Mouse (Mus musculus) C2C12 (cell line): ENCODE results near the gene Plscr4. TPM values are rescaled to one million over a fixed set of nuclear protein-coding genes. Genes with fewer than 3 reads are reported as not detected.

Source experiments
- H3K27me3 ChIP-seq: one replicate; pipeline ENCODE4 v1.6.1; 2011; ENCODE audit not compliant: control insufficient read depth, insufficient read depth, insufficient read length
- H3K36me3 ChIP-seq: one replicate; pipeline ENCODE4 v1.6.1; 2011; ENCODE audit not compliant: control insufficient read depth, insufficient read depth
- H3K4me3 ChIP-seq: one replicate; pipeline ENCODE4 v1.5.1; 2011; ENCODE audit warnings: mild to moderate bottlenecking, control low read depth; ENCODE audit not compliant: poor library complexity, insufficient read depth, severe bottlenecking
- H3K79me2 ChIP-seq: one replicate; pipeline ENCODE4 v1.6.1; 2011; ENCODE audit not compliant: control insufficient read depth, insufficient read depth
- H3K79me3 ChIP-seq: one replicate; pipeline ENCODE4 v1.6.1; 2011; ENCODE audit warnings: low read depth, control low read depth
- H3ac ChIP-seq: one replicate; pipeline ENCODE3; 2011; ENCODE audit warnings: low read depth; ENCODE audit not compliant: control insufficient read depth, insufficient read length
- CEBPB ChIP-seq: IDR thresholded peaks from one replicate; pipeline ENCODE4 v1.6.1; 2011; ENCODE audit warnings: low read depth, mild to moderate bottlenecking, control low read depth, moderate library complexity
- CTCF ChIP-seq: IDR thresholded peaks from one replicate; pipeline ENCODE4 v1.5.1; 2011; ENCODE audit not compliant: control insufficient read depth, insufficient read depth, insufficient read length
- FOSL1 ChIP-seq: IDR thresholded peaks from one replicate; pipeline ENCODE4 v1.8.0; 2011; ENCODE audit warnings: mild to moderate bottlenecking, low read length; ENCODE audit not compliant: poor library complexity, insufficient read depth, severe bottlenecking
- MAX ChIP-seq: IDR thresholded peaks from one replicate; pipeline ENCODE4 v1.6.1; 2011; ENCODE audit warnings: mild to moderate bottlenecking, control low read depth
- MYOD1 ChIP-seq: IDR thresholded peaks from one replicate; pipeline ENCODE4 v1.6.1; 2011; ENCODE audit warnings: low read depth; ENCODE audit not compliant: control insufficient read depth, insufficient read length
- MYOG ChIP-seq: IDR thresholded peaks from one replicate; pipeline ENCODE4 v1.6.1; 2011; ENCODE audit not compliant: control insufficient read depth, insufficient read length; ENCODE audit errors: extremely low read depth
- USF1 ChIP-seq: IDR thresholded peaks from one replicate; pipeline ENCODE4 v1.6.1; 2011; ENCODE audit warnings: low read depth, mild to moderate bottlenecking, control low read depth, moderate library complexity
- polyA plus RNA-seq: library from polyadenylated mRNA; unstranded; fragments of >200 nt; fragmentation: generic; extraction: Trizol; gene quantifications from one replicate; pipeline ENCODE4 v1.2.1, GENCODE M21; 2012; ENCODE audit warnings: missing spikeins

Gene Plscr4
- polyA plus RNA-seq, 1 experiment, result 1.8 TPM

DNA sequence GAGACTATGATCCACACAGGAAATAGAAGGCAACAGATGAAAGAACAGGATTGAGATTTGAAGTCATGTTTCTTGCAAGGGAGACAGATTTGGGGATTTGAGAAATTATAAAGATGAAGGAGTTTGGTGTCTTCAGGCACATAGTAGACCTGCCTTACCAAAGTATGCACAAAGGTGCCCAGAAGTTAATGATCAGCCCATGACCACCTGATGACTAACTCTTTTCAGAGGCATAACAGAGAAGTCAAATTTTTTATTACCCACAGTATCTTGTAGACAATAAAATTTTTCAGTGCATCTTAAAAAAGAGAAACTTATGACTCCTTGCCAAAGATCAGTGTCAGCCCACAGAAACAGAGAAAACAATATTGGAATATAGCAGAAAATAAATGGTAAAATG, 12.6 kb upstream of the Plscr4 start:
- TF ChIP-seq CEBPB (no peak), MYOD1 (no peak), USF1 (no peak), CTCF (no peak), FOSL1 (no peak)
- Histone ChIP-seq H3K4me3 (no peak overlapping the region), H3K27me3 (no peaks in the 10 kb centered on the region), H3ac (no peak overlapping the region), H3K79me2 (no peaks in the 10 kb centered on the region), H3K36me3 (no peaks in the 10 kb centered on the region), H3K79me3 (no peaks in the 10 kb centered on the region)

DNA sequence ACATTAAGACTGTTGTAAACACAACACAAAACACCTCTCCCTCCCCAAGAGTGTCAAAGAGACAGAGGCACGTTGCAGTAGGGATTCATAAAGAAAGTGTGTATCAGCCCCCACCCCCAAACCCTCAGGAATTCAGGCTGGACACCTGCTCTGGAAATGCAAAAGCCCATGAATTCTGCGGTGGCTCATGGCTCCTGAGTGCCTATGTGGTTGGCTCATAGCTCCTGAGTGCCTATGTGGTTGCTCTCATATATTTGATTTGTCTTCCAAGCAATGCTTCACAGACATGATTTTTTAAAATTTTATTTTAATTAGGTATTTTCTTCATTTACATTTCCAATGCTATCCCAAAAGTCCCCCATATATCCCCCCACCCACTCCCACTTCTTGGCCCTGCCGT, 568 bp upstream of the Plscr4 start:
- Histone ChIP-seq H3K27me3 (no peaks in the 10 kb centered on the region), H3K79me2 (no peaks in the 10 kb centered on the region), H3ac (no peak overlapping the region), H3K4me3 (no peak overlapping the region), H3K79me3 (no peaks in the 10 kb centered on the region), H3K36me3 (no peaks in the 10 kb centered on the region)
- TF ChIP-seq MYOG (no peak), USF1 (no peak), FOSL1 (no peak), MYOD1 (no peak), CEBPB (no peak), MAX (no peak), CTCF (no peak)

DNA sequence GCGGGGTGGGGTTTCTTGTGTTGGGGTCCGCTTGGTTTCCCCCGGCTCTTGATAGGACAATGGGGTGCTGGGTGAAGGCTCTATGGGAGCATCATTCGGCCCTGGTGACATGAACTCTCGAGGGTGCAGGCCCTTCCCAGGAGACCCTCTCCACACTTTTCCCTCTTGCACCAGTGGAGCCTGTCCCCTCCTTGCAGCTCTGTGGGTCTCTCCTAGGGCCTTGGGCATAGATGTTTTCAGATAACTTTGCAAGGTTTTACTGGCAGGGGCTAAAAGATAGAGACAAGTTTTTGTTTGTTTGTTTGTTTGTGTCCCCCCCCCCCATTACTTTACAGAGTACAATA, 858 bp downstream of the Plscr4 start:
- Histone ChIP-seq H3K79me2 (no peaks in the 10 kb centered on the region), H3ac (peak overlapping the region; percentile 69), H3K36me3 (no peaks in the 10 kb centered on the region), H3K27me3 (no peaks in the 10 kb centered on the region), H3K4me3 (peak overlapping the region; percentile 45), H3K79me3 (no peaks in the 10 kb centered on the region)
- TF ChIP-seq MYOD1 (no peak), USF1 (no peak), MAX (no peak), CEBPB (no peak)

DNA sequence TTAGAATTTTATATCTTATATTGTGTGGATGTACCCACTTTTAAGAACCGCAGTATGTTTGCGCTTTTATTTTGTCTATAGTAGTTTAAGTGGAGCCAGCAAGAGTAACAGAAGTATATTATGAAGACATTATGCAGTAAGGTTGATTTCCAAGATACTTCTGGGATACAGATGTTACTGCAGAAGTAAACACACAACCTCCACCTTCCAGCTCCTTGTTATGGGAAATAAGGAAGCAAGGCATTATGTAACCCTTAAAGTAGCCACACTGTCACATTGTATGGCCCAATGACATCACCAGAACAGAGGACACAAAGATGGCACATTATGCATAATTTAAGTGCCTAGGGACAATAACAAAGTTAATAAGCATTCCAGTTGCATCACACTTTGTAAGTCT, 1.2 kb downstream of the Plscr4 start:
- no peak for TF ChIP-seq FOSL1
- no peak for TF ChIP-seq CEBPB
- TF ChIP-seq CTCF, result no peak
- TF ChIP-seq USF1, result no peak
- TF ChIP-seq MAX, result no peak
- H3K79me2 ChIP-seq, result no peaks in the 10 kb centered on the region

DNA sequence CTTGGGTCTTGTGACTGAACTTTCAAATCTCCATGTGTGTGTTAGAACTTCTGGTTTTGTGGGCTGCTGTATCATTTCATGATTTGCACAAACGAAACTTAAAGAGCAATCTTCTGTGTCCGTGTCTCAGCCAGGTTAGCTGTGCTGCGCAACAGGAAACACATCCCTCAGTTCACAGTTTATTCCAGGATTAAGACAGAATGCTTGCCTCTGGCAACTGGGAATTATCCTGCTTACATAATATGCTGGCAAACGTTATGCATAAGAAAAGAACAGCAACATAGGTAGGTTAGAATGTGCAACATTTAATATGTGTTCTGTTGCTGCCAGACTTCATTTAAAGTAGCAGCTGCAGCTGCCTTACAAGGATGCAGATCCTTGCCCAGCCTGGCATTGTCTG, 10.6 kb downstream of the Plscr4 start:
- TF ChIP-seq CTCF (no peak), MAX (no peak), USF1 (no peak), FOSL1 (no peak), MYOD1 (no peak), CEBPB (no peak), MYOG (no peak)
- no peaks in the 10 kb centered on the region for H3K27me3 ChIP-seq
- no peak overlapping the region for H3ac ChIP-seq
- H3K36me3 ChIP-seq, result no peaks in the 10 kb centered on the region
- H3K79me3 ChIP-seq, result no peaks in the 10 kb centered on the region
- H3K79me2 ChIP-seq, result no peaks in the 10 kb centered on the region
- no peak overlapping the region for H3K4me3 ChIP-seq

More for the DNA sequence above, 1.2 kb downstream of the Plscr4 start:
- no peaks in the 10 kb centered on the region for H3K27me3 ChIP-seq
- H3K79me3 ChIP-seq, result no peaks in the 10 kb centered on the region
- H3ac ChIP-seq, result no peak overlapping the region
- no peaks in the 10 kb centered on the region for H3K36me3 ChIP-seq
- H3K4me3 ChIP-seq, result no peak overlapping the region

DNA sequence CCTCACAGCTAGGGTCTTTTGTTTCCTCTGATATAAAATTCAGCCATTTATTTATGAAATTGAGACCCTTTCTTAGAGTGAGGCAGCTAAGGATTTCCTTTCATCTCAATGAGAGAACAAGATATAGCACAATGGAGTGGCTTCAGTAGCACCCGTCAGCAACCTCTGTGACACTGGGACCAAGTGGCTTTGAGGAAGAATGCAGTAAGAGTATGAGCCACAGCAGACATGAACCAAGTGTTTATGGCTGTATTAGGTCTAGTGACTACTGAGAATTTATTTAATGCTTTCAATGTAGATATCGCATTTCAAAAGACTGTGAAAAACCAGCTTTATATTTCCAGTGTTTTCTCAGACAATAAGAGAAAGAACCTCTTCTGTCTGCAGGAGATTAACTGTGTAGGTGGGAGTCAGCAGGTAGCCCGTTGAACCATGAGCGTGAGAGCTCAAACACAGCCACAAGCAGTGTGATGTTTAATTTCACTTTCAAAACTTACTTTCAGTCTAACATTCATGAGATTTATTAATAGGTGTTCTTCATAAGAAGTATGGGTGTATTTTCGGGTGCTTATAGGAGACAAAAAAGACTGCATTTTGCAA, 15.2 kb downstream of the Plscr4 start:
- no peaks in the 10 kb centered on the region for H3K79me2 ChIP-seq
- H3K27me3 ChIP-seq, result no peaks in the 10 kb centered on the region
- no peak overlapping the region for H3K4me3 ChIP-seq
- TF ChIP-seq USF1 (no peak), FOSL1 (no peak), MYOD1 (no peak), CTCF (no peak)
- H3ac ChIP-seq, result no peak overlapping the region
- no peaks in the 10 kb centered on the region for H3K79me3 ChIP-seq
- no peaks in the 10 kb centered on the region for H3K36me3 ChIP-seq
